Mouse (Mus musculus): Measurements from ENCODE around the gene Ankrd13d.

GRCm38 (mm10) chr19:4326106-4326505 is 43.2 kb upstream of the Ankrd13d start:
- TF ChIP-seq CTCF (IDR thresholded peaks at IDR 0.05; ENCODE audit: insufficient read depth, low read length) (no peak), POLR2A (IDR thresholded peaks at IDR 0.05; ENCODE audit: borderline replicate concordance, extremely low read depth, low read depth, low read length) (no peak)
